Mouse (Mus musculus): ENCODE results near the gene Arhgap23. TPM values are rescaled to one million over a fixed set of nuclear protein-coding genes. Genes with fewer than 3 reads are reported as not detected.

Gene Arhgap23
- polyA plus RNA-seq, 2 experiments from 2014 or later: not detected

DNA sequence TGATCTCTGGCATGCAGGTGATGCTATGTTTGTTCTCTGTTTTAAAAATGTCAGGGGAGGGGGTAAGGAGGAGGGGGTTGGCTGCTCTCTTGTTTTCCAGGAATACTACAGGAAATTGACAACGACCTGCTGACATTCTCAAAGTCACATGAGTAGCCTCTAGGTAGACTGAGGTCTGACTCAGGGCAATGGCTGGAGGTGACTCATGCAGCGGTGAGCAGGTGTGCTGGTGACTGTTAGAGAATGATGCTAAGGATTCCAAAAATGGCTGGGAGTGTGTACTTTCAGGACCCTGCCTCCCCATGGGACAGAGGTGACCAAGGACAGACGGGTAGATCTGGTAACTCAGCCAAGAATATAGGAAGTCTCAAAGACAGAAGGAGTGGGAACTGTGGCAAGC, 92.9 kb downstream of the Arhgap23 start:
- ATAC-seq: no peak

DNA sequence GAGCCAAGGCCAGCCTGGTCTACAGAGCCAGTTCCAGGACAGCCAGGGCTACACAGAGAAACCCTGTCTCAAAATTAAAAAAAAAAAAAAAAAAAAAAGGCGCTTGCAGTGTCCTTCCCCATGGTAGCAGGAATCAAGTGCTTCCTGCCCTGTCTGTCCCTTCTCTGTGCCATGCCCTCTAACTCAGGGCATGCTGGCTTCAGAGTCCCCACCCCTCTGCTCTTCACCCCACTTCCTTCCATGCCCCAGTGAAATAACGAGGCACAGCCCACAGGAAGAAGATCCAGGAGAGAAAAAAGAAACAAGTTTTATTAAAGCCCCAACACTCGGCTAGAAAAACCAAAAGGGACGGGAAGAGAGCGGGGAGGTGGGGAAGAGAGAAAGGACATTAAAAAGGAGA, 93.7 kb downstream of the Arhgap23 start:
- ATAC-seq: no peak

DNA sequence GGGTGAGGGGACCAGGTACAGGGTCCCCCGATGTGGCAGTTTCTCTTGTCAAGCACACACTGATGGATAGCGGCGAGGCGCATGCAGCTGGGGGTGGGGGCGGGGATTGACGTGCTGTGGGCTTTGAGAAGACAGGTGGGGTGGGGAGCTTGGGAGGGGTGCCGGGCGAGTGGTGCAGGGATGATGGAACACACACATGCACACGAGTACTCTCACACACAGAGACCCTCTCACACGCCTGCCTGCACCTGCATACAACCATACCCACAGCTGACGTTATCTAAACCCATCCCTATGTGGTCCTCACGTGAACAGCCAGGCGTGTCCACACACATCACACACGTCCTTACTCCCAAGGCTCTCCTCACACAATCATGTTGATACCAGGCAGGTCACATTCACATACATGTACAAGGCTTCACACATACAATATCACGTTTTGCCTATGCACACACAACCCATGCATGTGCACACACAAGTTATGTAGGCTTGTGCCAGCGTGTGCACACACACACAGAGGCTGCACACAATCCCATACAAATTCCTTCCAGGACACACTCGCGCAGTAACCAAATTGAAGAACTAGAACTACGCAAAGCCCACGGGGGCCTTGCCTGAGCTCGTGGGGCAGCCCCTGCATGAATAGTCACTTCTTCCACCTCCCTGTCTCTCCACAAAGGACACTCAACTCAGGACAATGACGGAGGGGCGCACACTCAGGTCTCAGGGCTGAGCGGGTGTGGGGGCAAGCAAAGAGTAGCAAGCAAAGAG, 94.6 kb downstream of the Arhgap23 start:
- ATAC-seq: no peak

- ATAC-seq: no peak
These were observed 95.8 kb downstream of the Arhgap23 start for GRCm38 (mm10) chr11:97510966-97511660.

- no peak for ATAC-seq
These were observed 96.5 kb downstream of the Arhgap23 start for GRCm38 (mm10) chr11:97511661-97512369.

GRCm38 (mm10) chr11:97512511-97512910, 97.2 kb downstream of the Arhgap23 start:
- no peak for ATAC-seq

GRCm38 (mm10) chr11:97513066-97513465, 97.7 kb downstream of the Arhgap23 start:
- ATAC-seq: no peak

GRCm38 (mm10) chr11:97520541-97520940, 105.2 kb downstream of the Arhgap23 start:
- no peak for ATAC-seq

GRCm38 (mm10) chr11:97521741-97522474, 106.6 kb downstream of the Arhgap23 start:
- no peak for ATAC-seq

DNA sequence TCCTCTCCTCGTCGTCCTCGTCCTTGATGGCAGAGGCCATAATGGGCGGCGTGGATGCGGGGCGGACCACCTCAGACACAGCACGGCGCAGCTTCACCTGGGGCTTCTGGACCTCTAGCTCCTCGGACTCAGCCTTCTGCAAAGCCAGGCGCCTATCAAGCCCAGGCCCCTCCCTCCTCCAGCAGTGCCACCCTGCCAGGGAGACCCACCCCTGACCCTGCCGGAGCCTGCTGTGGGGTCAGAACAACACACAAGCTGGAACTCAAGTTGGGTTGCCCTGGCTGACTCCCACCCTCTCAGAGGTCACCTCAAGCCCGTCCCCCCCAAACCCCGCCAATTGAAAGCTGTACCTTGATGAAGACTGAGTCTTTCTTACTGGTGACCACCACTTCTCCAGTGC, 107.8 kb downstream of the Arhgap23 start:
- no peak for ATAC-seq

- ATAC-seq: no peak
These were observed 108.5 kb downstream of the Arhgap23 start for GRCm38 (mm10) chr11:97523827-97524261.

- ATAC-seq: no peak
These were observed 109.0 kb downstream of the Arhgap23 start for GRCm38 (mm10) chr11:97524306-97524705.

GRCm38 (mm10) chr11:97525313-97525712, 110.0 kb downstream of the Arhgap23 start:
- ATAC-seq: no peak

- ATAC-seq: no peak
These were observed 113.0 kb downstream of the Arhgap23 start for GRCm38 (mm10) chr11:97528282-97528808.

DNA sequence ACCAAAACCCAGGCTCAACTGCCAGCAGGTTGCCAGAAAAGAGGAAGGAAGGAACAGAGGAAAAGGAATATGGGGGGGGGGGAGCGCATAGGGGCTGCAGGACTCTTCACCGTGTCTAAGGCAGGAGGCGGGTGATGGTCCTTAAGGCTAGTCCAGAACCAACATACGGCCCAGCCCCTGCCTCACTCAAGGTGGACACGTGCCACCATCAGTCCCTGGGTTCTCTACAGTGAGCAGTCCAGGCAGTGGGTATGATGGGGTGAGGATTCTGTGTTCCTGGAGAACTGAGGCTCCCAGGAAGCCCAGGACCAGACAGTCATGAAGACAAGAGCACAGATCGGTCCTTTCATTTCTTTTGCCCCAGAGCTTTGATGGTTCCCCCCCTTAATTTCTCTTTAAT, 114.7 kb downstream of the Arhgap23 start:
- no peak for ATAC-seq

DNA sequence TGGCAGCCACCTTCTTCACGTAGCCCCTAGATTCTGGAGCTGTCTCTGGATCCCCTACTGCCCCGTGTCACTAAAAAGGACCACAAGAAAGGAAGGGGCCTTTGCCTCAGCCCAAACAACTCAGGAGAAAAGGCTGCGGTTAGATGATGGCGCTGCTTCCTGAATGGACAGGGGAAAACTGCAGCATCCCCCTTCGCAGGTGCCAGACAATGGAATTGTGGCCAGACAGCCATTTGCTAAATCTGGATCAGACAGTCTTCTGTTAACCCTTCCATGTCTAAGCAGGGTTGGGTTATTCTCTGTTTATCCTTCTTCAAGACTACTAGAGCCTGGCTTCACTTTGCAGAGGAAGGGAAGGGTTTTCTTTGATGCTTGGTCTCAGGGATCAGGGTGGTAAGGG, 115.6 kb downstream of the Arhgap23 start:
- ATAC-seq: no peak

DNA sequence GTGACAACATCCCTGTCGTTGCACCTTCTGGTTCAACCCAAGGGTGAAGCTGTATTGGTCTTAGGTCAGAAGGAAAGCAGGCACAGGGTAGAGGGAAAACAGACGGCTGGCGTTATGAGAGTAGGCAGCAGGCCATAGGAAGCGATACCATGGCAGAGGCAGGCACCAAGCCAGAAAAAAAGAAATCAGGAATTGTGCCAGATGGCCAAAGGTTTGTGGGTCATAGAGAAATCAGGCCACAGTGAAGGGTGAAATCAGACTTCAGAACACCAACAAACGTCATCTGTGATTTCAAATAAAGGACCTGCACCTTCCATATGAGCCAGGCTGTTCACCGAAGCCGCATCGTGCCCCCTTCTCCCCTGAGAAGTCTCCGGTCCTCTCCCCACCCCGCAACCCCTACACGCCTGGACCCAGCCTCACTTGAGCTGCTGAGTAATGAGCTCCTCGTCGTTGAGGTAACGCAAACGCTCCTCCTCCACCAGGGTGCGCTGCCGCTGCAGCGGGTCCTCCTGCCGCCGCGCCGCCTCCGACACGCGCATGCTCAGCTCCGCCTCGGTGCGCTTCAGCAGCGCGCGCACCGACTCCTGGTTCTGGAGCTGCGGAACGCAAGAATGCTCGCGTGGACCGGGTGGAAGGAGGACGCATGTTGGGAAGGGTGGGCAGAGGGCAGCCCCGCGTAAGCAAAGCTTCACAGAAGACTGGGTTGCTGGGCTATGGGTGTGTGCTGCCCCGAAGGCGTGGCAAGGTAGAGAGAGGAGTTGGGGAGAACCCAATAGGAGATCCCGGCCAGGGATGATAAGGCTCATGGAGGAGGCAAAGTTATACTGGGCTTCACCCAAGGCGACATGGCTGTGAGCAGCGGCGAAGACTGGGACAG, 116.3 kb downstream of the Arhgap23 start:
- peak; percentile 78 for ATAC-seq

DNA sequence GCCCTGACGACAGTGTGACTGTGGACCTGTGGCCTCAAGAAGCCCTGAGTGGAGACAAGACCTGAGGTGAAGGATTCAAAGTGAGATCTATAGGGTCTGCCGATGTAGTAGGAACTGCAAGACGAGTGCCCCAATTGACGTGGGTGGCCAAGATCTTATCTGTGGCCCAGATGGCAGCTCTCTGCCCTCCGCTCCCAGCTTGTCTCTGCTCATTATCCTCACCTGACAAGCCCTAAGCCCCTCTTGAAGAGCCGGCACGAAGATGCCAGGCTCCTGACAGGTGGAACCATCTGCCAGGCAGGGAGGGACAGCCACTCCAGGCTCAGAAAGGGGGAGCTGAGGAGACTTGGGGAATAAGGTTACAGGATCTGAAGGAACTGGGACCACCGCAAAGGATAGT, 117.0 kb downstream of the Arhgap23 start:
- ATAC-seq: no peak

DNA sequence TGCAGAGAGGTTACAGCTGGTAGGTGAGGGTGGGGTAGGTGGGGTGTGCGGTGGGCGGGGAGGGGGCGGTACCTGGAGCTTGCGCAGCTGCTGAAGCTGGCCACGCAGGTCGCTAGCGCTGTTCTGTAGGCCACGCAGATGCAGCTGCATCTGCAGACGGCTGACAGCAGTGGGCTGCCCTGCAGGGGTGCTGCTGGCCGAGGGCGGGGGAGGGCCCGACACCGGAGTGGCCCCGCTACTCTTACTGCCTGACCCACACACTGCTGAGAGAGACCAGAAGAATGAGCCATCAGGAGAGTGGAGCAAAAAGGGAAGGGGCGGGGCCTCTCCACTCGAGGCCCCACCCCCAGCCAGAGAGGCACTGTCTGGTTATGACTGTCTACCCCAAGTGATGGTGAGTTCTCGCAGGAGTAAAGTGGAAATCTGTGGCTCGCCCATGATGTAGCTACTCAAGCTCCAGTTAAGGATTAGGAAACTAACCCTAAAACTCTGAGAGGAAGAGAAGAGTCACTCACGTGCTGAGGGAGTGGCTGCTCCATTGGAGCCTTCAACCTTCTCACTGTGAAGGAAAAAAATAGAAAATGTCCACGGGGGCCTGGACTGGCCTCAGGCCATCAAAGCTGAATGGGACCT, 117.7 kb downstream of the Arhgap23 start:
- peak; percentile 69 for ATAC-seq

- no peak for ATAC-seq
These were observed 118.3 kb downstream of the Arhgap23 start for GRCm38 (mm10) chr11:97533653-97534052.

All from CD4-positive, CD25-positive, alpha-beta regulatory T cell, adult 4 months (primary cell).